Mouse (Mus musculus) neural tube, embryonic 14.5 days (tissue): ENCODE results near the gene Mtfr2. TPM values are rescaled to one million over a fixed set of nuclear protein-coding genes. Genes with fewer than 3 reads are reported as not detected.

Experiments
- polyA plus RNA-seq: library from polyadenylated mRNA; unstranded; fragments of >200 nt; fragmentation: Nextera tagmentation; extraction: Ambion mirVana; gene quantifications from 2 replicates; pipeline ENCODE4 v1.2.1, GENCODE M21; 2014

Mtfr2 gene
- polyA plus RNA-seq, 1 experiment from 2014 or later: 0.40 TPM

Other genes with a start within 250 kb of the Mtfr2 start
- gene Map7, start 199.3 kb upstream of the Mtfr2 start, polyA plus RNA-seq: 7.4 and 15.5 TPM in 2 replicates
- 126 and 135 TPM in 2 replicates for gene Bclaf1, start 35.3 kb upstream of the Mtfr2 start, polyA plus RNA-seq